Mouse (Mus musculus) left cerebral cortex, adult 8-10 months (tissue): ENCODE results near the gene Gm20388. TPM values are rescaled to one million over a fixed set of nuclear protein-coding genes. Genes with fewer than 3 reads are reported as not detected.

Experiments used
- DNase-seq, 2 experiments: peaks; one replicate each; pipeline ENCODE4 v3.0.0; 2022; ENCODE audit warnings: low spot score in 2 of 2
- total RNA-seq, 4 experiments: library from RNA; stranded (reverse); gene quantifications; 2 replicates each; pipeline ENCODE4 v1.2.4; 2022

Gene Gm20388
- total RNA-seq, 4 experiments from 2014 or later: 10.4 to 20.8 (median 16.4) TPM

GRCm38 (mm10) chr8:122114890-122115289 lies 2204.2 kb downstream of the Gm20388 start:
- no peak for DNase-seq

GRCm38 (mm10) chr8:122116716-122117357 lies 2206.2 kb downstream of the Gm20388 start:
- DNase-seq: peak in 1 of 2 experiments; percentile 28

GRCm38 (mm10) chr8:122118097-122118496 lies 2207.5 kb downstream of the Gm20388 start:
- no peak for DNase-seq

- no peak for DNase-seq
These were observed 2207.9 kb downstream of the Gm20388 start for GRCm38 (mm10) chr8:122118536-122118935.

- no peak for DNase-seq
These were observed 2213.7 kb downstream of the Gm20388 start for GRCm38 (mm10) chr8:122124326-122124725.

- no peak for DNase-seq
These were observed 2216.0 kb downstream of the Gm20388 start for GRCm38 (mm10) chr8:122126659-122127058.

GRCm38 (mm10) chr8:122134121-122134529 lies 2223.5 kb downstream of the Gm20388 start:
- no peak for DNase-seq

GRCm38 (mm10) chr8:122135494-122135893 lies 2224.9 kb downstream of the Gm20388 start:
- DNase-seq: no peak

- no peak for DNase-seq
These were observed 2229.1 kb downstream of the Gm20388 start for GRCm38 (mm10) chr8:122139784-122140183.

GRCm38 (mm10) chr8:122140411-122140810 lies 2229.8 kb downstream of the Gm20388 start:
- no peak for DNase-seq

- DNase-seq: no peak
These were observed 2231.8 kb downstream of the Gm20388 start for GRCm38 (mm10) chr8:122142428-122142827.

- no peak for DNase-seq
These were observed 2232.6 kb downstream of the Gm20388 start for GRCm38 (mm10) chr8:122143231-122143630.

- no peak for DNase-seq
These were observed 2234.2 kb downstream of the Gm20388 start for GRCm38 (mm10) chr8:122144729-122145311.

- no peak for DNase-seq
These were observed 2238.4 kb downstream of the Gm20388 start for GRCm38 (mm10) chr8:122149045-122149444.

GRCm38 (mm10) chr8:122149606-122150005 lies 2239.0 kb downstream of the Gm20388 start:
- DNase-seq: no peak

GRCm38 (mm10) chr8:122151541-122151940 lies 2240.9 kb downstream of the Gm20388 start:
- no peak for DNase-seq

GRCm38 (mm10) chr8:122155082-122155643 lies 2244.5 kb downstream of the Gm20388 start:
- no peak for DNase-seq

- no peak for DNase-seq
These were observed 2245.3 kb downstream of the Gm20388 start for GRCm38 (mm10) chr8:122155964-122156363.

- DNase-seq: no peak
These were observed 2247.0 kb downstream of the Gm20388 start for GRCm38 (mm10) chr8:122157689-122158088.

- DNase-seq: no peak
These were observed 2249.5 kb downstream of the Gm20388 start for GRCm38 (mm10) chr8:122160165-122160564.

GRCm38 (mm10) chr8:122162992-122163391 lies 2252.4 kb downstream of the Gm20388 start:
- DNase-seq: peak in 1 of 2 experiments; percentile 71

- no peak for DNase-seq
These were observed 2256.7 kb downstream of the Gm20388 start for GRCm38 (mm10) chr8:122167204-122167860.
